Mouse (Mus musculus) inflammation-experienced regulatory T-cells, adult 6 months (primary cell): ENCODE measurements around the gene Pgf. TPM values are rescaled to one million over a fixed set of nuclear protein-coding genes. Genes with fewer than 3 reads are reported as not detected.

Source experiments
- ATAC-seq: one replicate; pipeline ENCODE4 v1.8.0; 2017
- polyA plus RNA-seq, 3 experiments: library from polyadenylated mRNA; unstranded; fragments of 100-300 nt; shearing (Covaris generic); gene quantifications; one replicate each; pipeline ENCODE4 v1.2.1; 2017

Pgf gene
- polyA plus RNA-seq, 3 experiments from 2014 or later, result not detected

GRCm38 (mm10) chr12:85121806-85122459 lies 55.7 kb downstream of the Pgf start:
- ATAC-seq, result no peak

Other genes starting within 250 kb of the Pgf start
- 100 to 1,000 TPM; 194 to 216 (median 195) TPM for gene Fcf1, start 206.9 kb downstream of the Pgf start, polyA plus RNA-seq
- gene Arel1, start 206.9 kb downstream of the Pgf start, polyA plus RNA-seq, result 10 to 100 TPM; 21.6 to 31.4 (median 28.6) TPM
- 10 to 100 TPM; 23.6 to 44.3 (median 36.1) TPM for gene Ylpm1, start 181.5 kb downstream of the Pgf start, polyA plus RNA-seq
- 1 to 10 TPM; 2.1 to 4.4 (median 2.7) TPM for gene Prox2, start 67.0 kb downstream of the Pgf start, polyA plus RNA-seq
- gene Dlst, start 67.0 kb downstream of the Pgf start, polyA plus RNA-seq, result 10 to 100 TPM; 55.1 to 69.3 (median 63.1) TPM
- 1 to 10 TPM in 1 of 3 experiments, under 1 TPM in 2; 0.45 to 1.6 (median 0.72) TPM for gene Rps6kl1, start 26.5 kb downstream of the Pgf start, polyA plus RNA-seq
- 10 to 100 TPM; 66.0 to 86.7 (median 71.7) TPM for gene Eif2b2, start 41.7 kb upstream of the Pgf start, polyA plus RNA-seq
- gene Mlh3, start 92.8 kb upstream of the Pgf start, polyA plus RNA-seq, result 10 to 100 TPM in 2 of 3 experiments, 1 to 10 TPM in 1; 6.4 to 12.6 (median 11.9) TPM
- gene Acyp1, start 110.6 kb upstream of the Pgf start, polyA plus RNA-seq, result 10 to 100 TPM; 43.3 to 63.7 (median 54.8) TPM
- gene Zc2hc1c, start 110.8 kb upstream of the Pgf start, polyA plus RNA-seq, result under 1 TPM; 0.21 to 0.54 (median 0.24) TPM
- gene Nek9, start 161.6 kb upstream of the Pgf start, polyA plus RNA-seq, result 10 to 100 TPM in 2 of 3 experiments, 1 to 10 TPM in 1; 9.7 to 13.6 (median 10.8) TPM
- gene Tmed10, start 197.1 kb upstream of the Pgf start, polyA plus RNA-seq, result 100 to 1,000 TPM; 186 to 239 (median 213) TPM